Mouse (Mus musculus) lung, postnatal 0 days (tissue): ENCODE measurements around the gene Dclk1.

Experiments used
- CTCF ChIP-seq: IDR thresholded peaks from 2 replicates; pipeline ENCODE4 v1.5.1; 2016; ENCODE audit warnings: antibody characterized with exemption, mild to moderate bottlenecking
- EP300 ChIP-seq: IDR thresholded peaks from 2 replicates; pipeline ENCODE4 v1.6.1; 2016; ENCODE audit warnings: antibody characterized with exemption, mild to moderate bottlenecking, control low read depth

DNA sequence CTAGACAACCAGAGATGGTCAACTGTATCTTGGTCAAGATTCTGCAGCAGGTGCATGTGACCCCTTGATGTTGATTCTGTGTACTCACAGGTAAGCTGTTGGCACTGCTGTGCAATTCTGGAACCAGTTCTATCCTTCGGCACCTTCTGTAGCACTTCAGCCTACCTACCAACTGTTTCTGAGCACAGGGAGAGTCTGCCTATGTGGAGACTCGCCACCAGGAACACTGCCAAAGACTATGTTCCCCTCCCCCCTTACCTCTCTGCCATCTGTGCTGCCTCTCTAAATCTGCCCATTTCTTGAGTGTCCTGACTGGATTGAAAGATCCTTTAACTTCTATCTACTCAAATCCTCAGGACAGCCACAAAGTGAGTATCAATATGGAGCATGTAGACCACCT, 201.6 kb downstream of the Dclk1 start:
- no peak for TF ChIP-seq CTCF
- TF ChIP-seq EP300, result no peak
